In the genomic region with DNA sequence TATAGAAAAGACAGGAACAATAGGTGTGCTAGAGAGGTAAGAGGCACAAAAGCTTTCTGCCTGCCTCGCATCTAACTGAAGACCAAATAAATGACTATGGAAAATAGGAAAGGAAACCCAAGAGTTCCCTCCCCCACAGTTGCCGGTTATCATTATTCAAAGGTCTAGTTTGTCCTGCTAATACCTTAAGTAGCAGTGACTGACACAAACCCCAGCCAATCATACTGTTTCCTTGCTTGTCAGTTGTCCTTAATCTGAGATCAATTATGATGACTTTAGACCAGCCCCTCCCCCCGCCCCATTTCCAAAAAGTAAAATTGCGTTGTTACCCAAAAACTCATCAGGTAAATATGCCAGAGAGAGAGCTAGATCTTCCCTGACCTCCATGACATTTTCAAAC, we compare ENCODE assay signal across 21 mouse cellular contexts.
DNase-seq lines count a peak whose midpoint lies in the region; ATAC-seq lines count a peak whose summit lies in the region.
"Had no signal": no experiment of that assay in that cellular context is flagged by ENCODE, and none has a peak within 500 bp of the region (broad histone marks: within the 10 kb centered on the region; RNA-seq: fewer than 3 reads in every experiment).

No protein-coding gene starts in this region.

- no peak overlapping the region for H3K4me2 ChIP-seq in hindbrain, embryonic 14.5 days (replicated peaks)
- H3K4me2 ChIP-seq in hindbrain, embryonic 16.5 days (ENCODE audit: low read length): no peak overlapping the region
- no peak overlapping the region for H3K4me2 ChIP-seq in neural tube, embryonic 13.5 days
- no peak overlapping the region for H3K4me2 ChIP-seq in neural tube, embryonic 15.5 days
- H3K4me2 ChIP-seq: embryonic facial prominence, embryonic 13.5 days; forebrain, embryonic 12.5 days; heart, embryonic 11.5 days; heart, embryonic 15.5 days had no signal

- 80% methylated on average over 4 of the region's 4 CpGs for WGBS in hindbrain, embryonic 14.5 days
- 83% methylated on average over 4 of the region's 4 CpGs for whole genome bisulfite sequencing in hindbrain, embryonic 16.5 days
- 82% methylated on average over 4 of the region's 4 CpGs for WGBS in neural tube, embryonic 13.5 days
- WGBS in neural tube, embryonic 15.5 days: 87% methylated on average over 4 of the region's 4 CpGs

- 0 out of 2 replicates have a peak overlapping the region, but pooled peaks have one; percentile 54 for H3K27ac ChIP-seq in hindbrain, embryonic 14.5 days
- no peak overlapping the region for H3K27ac ChIP-seq in hindbrain, embryonic 16.5 days (ENCODE audit: low read depth, low read length)
- 0 out of 2 replicates have a peak overlapping the region, but pooled peaks have one; percentile 20 for H3K27ac ChIP-seq in neural tube, embryonic 13.5 days (replicated peaks)
- no peak overlapping the region for H3K27ac ChIP-seq in neural tube, embryonic 15.5 days (replicated peaks)
- H3K27ac ChIP-seq: embryonic facial prominence, embryonic 13.5 days; forebrain, embryonic 12.5 days; heart, adult 2 months; heart, embryonic 15.5 days; hindbrain, postnatal 0 days had no signal

- no peak for DNase-seq in hindbrain, embryonic 14.5 days (ENCODE audit: low spot score)
- peak; percentile 37 for DNase-seq in retina, embryonic 14.5 days (ENCODE audit: low spot score)
- no peak for DNase-seq in thymus, postnatal 10 days (ENCODE audit: low spot score in 2 of 2)
- no peak for DNase-seq in gastrocnemius, postnatal 36 days
- DNase-seq: adrenal gland, adult 2 months; adrenal gland, postnatal 25 days; cerebellum, adult 18-20 months; cerebellum, adult 9-11 months; embryo, embryonic 11 days; gastrocnemius, postnatal 10 days; heart, adult 2 months; heart, postnatal 14 days had no signal

- no peak overlapping the region for H3K9ac ChIP-seq in hindbrain, embryonic 14.5 days
- no peak overlapping the region for H3K9ac ChIP-seq in hindbrain, embryonic 16.5 days (ENCODE audit: low read depth, low read length)
- H3K9ac ChIP-seq in neural tube, embryonic 13.5 days: no peak overlapping the region
- H3K9ac ChIP-seq in neural tube, embryonic 15.5 days (replicated peaks): no peak overlapping the region
- H3K9ac ChIP-seq: embryonic facial prominence, embryonic 13.5 days; forebrain, embryonic 12.5 days; heart, embryonic 15.5 days had no signal

- H3K4me3 ChIP-seq in hindbrain, embryonic 14.5 days (replicated peaks; ENCODE audit: low read length): no peak overlapping the region
- H3K4me3 ChIP-seq in hindbrain, embryonic 16.5 days (ENCODE audit: low read length): no peak overlapping the region
- H3K4me3 ChIP-seq in neural tube, embryonic 13.5 days: no peak overlapping the region
- H3K4me3 ChIP-seq in neural tube, embryonic 15.5 days (replicated peaks): no peak overlapping the region
- H3K4me3 ChIP-seq: embryonic facial prominence, embryonic 13.5 days; forebrain, embryonic 12.5 days; heart, adult 2 months; heart, embryonic 15.5 days had no signal

- no peaks in the 10 kb centered on the region for H3K9me3 ChIP-seq in hindbrain, embryonic 14.5 days (ENCODE audit: control insufficient read depth, low read length)
- no peaks in the 10 kb centered on the region for H3K9me3 ChIP-seq in hindbrain, embryonic 16.5 days (ENCODE audit: control insufficient read depth, low read length)
- no peaks in the 10 kb centered on the region for H3K9me3 ChIP-seq in neural tube, embryonic 13.5 days
- no peaks in the 10 kb centered on the region for H3K9me3 ChIP-seq in neural tube, embryonic 15.5 days (replicated peaks)
- H3K9me3 ChIP-seq: embryonic facial prominence, embryonic 13.5 days; forebrain, embryonic 12.5 days; heart, embryonic 15.5 days had no signal

- H3K4me1 ChIP-seq in hindbrain, embryonic 14.5 days (replicated peaks; ENCODE audit: control insufficient read depth, insufficient read depth, low read length): no peaks in the 10 kb centered on the region
- no peaks in the 10 kb centered on the region for H3K4me1 ChIP-seq in hindbrain, embryonic 16.5 days (ENCODE audit: control insufficient read depth, insufficient read depth, low read depth, low read length)
- peaks cover 8% of the 10 kb centered on the region; the same call in 1 of the 2 replicates for H3K4me1 ChIP-seq in neural tube, embryonic 13.5 days (replicated peaks)
- H3K4me1 ChIP-seq in neural tube, embryonic 15.5 days: no peaks in the 10 kb centered on the region; the same call in 1 of the 2 replicates
- H3K4me1 ChIP-seq: heart, embryonic 15.5 days had no signal

- H3K27me3 ChIP-seq in hindbrain, embryonic 14.5 days (ENCODE audit: control insufficient read depth, insufficient read depth, low read length): no peaks in the 10 kb centered on the region
- H3K27me3 ChIP-seq in hindbrain, embryonic 16.5 days (replicated peaks; ENCODE audit: control insufficient read depth, insufficient read depth, low read length): no peaks in the 10 kb centered on the region
- H3K27me3 ChIP-seq in neural tube, embryonic 13.5 days: no peaks in the 10 kb centered on the region
- H3K27me3 ChIP-seq in neural tube, embryonic 15.5 days (replicated peaks): no peaks in the 10 kb centered on the region
- H3K27me3 ChIP-seq: embryonic facial prominence, embryonic 13.5 days; forebrain, embryonic 12.5 days; heart, embryonic 15.5 days had no signal

- no peaks in the 10 kb centered on the region for H3K36me3 ChIP-seq in hindbrain, embryonic 14.5 days (replicated peaks; ENCODE audit: control insufficient read depth, insufficient read depth)
- H3K36me3 ChIP-seq in hindbrain, embryonic 16.5 days (ENCODE audit: control insufficient read depth, insufficient read depth, low read length): no peaks in the 10 kb centered on the region
- H3K36me3 ChIP-seq in neural tube, embryonic 13.5 days: no peaks in the 10 kb centered on the region
- no peaks in the 10 kb centered on the region for H3K36me3 ChIP-seq in neural tube, embryonic 15.5 days
- H3K36me3 ChIP-seq: embryonic facial prominence, embryonic 13.5 days; forebrain, embryonic 12.5 days; heart, embryonic 15.5 days had no signal

- no peak for ATAC-seq in hindbrain, embryonic 14.5 days (ENCODE audit: low FRiP score)
- ATAC-seq in hindbrain, embryonic 16.5 days: no peak
- ATAC-seq in neural tube, embryonic 13.5 days (ENCODE audit: low read depth): no peak
- ATAC-seq in neural tube, embryonic 15.5 days (ENCODE audit: low FRiP score): no peak
- ATAC-seq: forebrain, embryonic 16.5 days; hindbrain, postnatal 0 days had no signal

- intact Hi-C loops in gastrocnemius, postnatal 36 days (cut with DNase I): no loop called here

Comparison
In these comparisons a context has a peak if more than half of its experiments do, and no peak if none do; other contexts are left out.
1. H3K27ac ChIP-seq: peak in hindbrain, embryonic 14.5 days (single experiment) and neural tube, embryonic 13.5 days (single experiment); none in hindbrain, embryonic 16.5 days (single experiment) and neural tube, embryonic 15.5 days (single experiment).